Mouse (Mus musculus): ENCODE data around the gene As3mt. TPM values are rescaled to one million over a fixed set of nuclear protein-coding genes. Genes with fewer than 3 reads are reported as not detected.

The As3mt gene
- polyA plus RNA-seq, 1 experiment from 2014 or later, result 27.6 TPM

- no peak overlapping the region for H3K4me3 ChIP-seq (ENCODE audit: low read depth, low read length)
- H3K9ac ChIP-seq (replicated peaks; ENCODE audit: low read depth), result no peak overlapping the region
- 31% methylated on average over 5 of the region's 5 CpGs for WGBS
- H3K4me2 ChIP-seq (replicated peaks; ENCODE audit: low read depth, low read length), result no peak overlapping the region
- no peak overlapping the region for H3K27ac ChIP-seq (ENCODE audit: low read length)
- ATAC-seq (no peak), DNase-seq (ENCODE audit: low spot score) (no peak)
- no peaks in the 10 kb centered on the region for H3K9me3 ChIP-seq (ENCODE audit: low read length)
- no peaks in the 10 kb centered on the region for H3K27me3 ChIP-seq (replicated peaks; ENCODE audit: insufficient read depth, low read length)
- no peaks in the 10 kb centered on the region for H3K36me3 ChIP-seq (ENCODE audit: insufficient read depth, low read length)
- H3K4me1 ChIP-seq (ENCODE audit: insufficient read depth, low read depth, low read length), result no peaks in the 10 kb centered on the region
- TF ChIP-seq EP300 (IDR thresholded peaks at IDR 0.05) (no peak), CTCF (IDR thresholded peaks at IDR 0.05) (no peak)
Observed at GRCm38 (mm10) chr19:46735241-46735640, 28.0 kb downstream of the As3mt start.

GRCm38 (mm10) chr19:46737106-46737505 lies 29.8 kb downstream of the As3mt start:
- Histone ChIP-seq H3K9ac (replicated peaks; ENCODE audit: low read depth) (no peak overlapping the region), H3K27me3 (replicated peaks; ENCODE audit: insufficient read depth, low read length) (no peaks in the 10 kb centered on the region), H3K36me3 (ENCODE audit: insufficient read depth, low read length) (no peaks in the 10 kb centered on the region), H3K4me3 (ENCODE audit: low read depth, low read length) (no peak overlapping the region), H3K9me3 (ENCODE audit: low read length) (no peaks in the 10 kb centered on the region), H3K27ac (ENCODE audit: low read length) (no peak overlapping the region), H3K4me1 (ENCODE audit: insufficient read depth, low read depth, low read length) (no peaks in the 10 kb centered on the region), H3K4me2 (replicated peaks; ENCODE audit: low read depth, low read length) (no peak overlapping the region)
- DNase-seq (ENCODE audit: low spot score) (no peak), ATAC-seq (no peak)
- 55% methylated on average over 7 of the region's 7 CpGs for WGBS
- TF ChIP-seq CTCF (IDR thresholded peaks at IDR 0.05), result no peak
- TF ChIP-seq EP300 (IDR thresholded peaks at IDR 0.05), result no peak

GRCm38 (mm10) chr19:46740341-46741008 lies 33.2 kb downstream of the As3mt start:
- no peaks in the 10 kb centered on the region for H3K36me3 ChIP-seq (ENCODE audit: insufficient read depth, low read length)
- TF ChIP-seq EP300 (IDR thresholded peaks at IDR 0.05) (no peak), CTCF (IDR thresholded peaks at IDR 0.05) (peak; percentile 90)
- no peak for ATAC-seq
- no peak overlapping the region for H3K27ac ChIP-seq (ENCODE audit: low read length)
- H3K9ac ChIP-seq (replicated peaks; ENCODE audit: low read depth), result no peak overlapping the region
- WGBS, result 57% methylated on average over 7 of the region's 7 CpGs
- H3K4me3 ChIP-seq (ENCODE audit: low read depth, low read length), result no peak overlapping the region
- H3K9me3 ChIP-seq (ENCODE audit: low read length), result no peaks in the 10 kb centered on the region
- no peaks in the 10 kb centered on the region for H3K27me3 ChIP-seq (replicated peaks; ENCODE audit: insufficient read depth, low read length)
- DNase-seq (ENCODE audit: low spot score), result peak; percentile 84
- H3K4me2 ChIP-seq (replicated peaks; ENCODE audit: low read depth, low read length), result no peak overlapping the region
- H3K4me1 ChIP-seq (ENCODE audit: insufficient read depth, low read depth, low read length), result no peaks in the 10 kb centered on the region

- no peak overlapping the region for H3K4me2 ChIP-seq (replicated peaks; ENCODE audit: low read depth, low read length)
- H3K36me3 ChIP-seq (ENCODE audit: insufficient read depth, low read length), result no peaks in the 10 kb centered on the region
- no peak overlapping the region for H3K9ac ChIP-seq (replicated peaks; ENCODE audit: low read depth)
- no peak overlapping the region for H3K4me3 ChIP-seq (ENCODE audit: low read depth, low read length)
- no peak overlapping the region for H3K27ac ChIP-seq (ENCODE audit: low read length)
- ATAC-seq (no peak), DNase-seq (ENCODE audit: low spot score) (no peak)
- H3K4me1 ChIP-seq (ENCODE audit: insufficient read depth, low read depth, low read length), result no peaks in the 10 kb centered on the region
- H3K9me3 ChIP-seq (ENCODE audit: low read length), result no peaks in the 10 kb centered on the region
- 18% methylated on average over 6 of the region's 6 CpGs for WGBS
- TF ChIP-seq CTCF (IDR thresholded peaks at IDR 0.05) (peak; percentile 20; the same call in 1 of the 2 replicates), EP300 (IDR thresholded peaks at IDR 0.05) (no peak)
- H3K27me3 ChIP-seq (replicated peaks; ENCODE audit: insufficient read depth, low read length), result no peaks in the 10 kb centered on the region
Observed at GRCm38 (mm10) chr19:46741574-46741973, 34.3 kb downstream of the As3mt start.

GRCm38 (mm10) chr19:46744681-46745080 lies 37.4 kb downstream of the As3mt start:
- Histone ChIP-seq H3K36me3 (ENCODE audit: insufficient read depth, low read length) (no peaks in the 10 kb centered on the region), H3K4me3 (ENCODE audit: low read depth, low read length) (no peak overlapping the region), H3K4me2 (replicated peaks; ENCODE audit: low read depth, low read length) (no peak overlapping the region), H3K4me1 (ENCODE audit: insufficient read depth, low read depth, low read length) (no peaks in the 10 kb centered on the region), H3K9ac (replicated peaks; ENCODE audit: low read depth) (no peak overlapping the region), H3K9me3 (ENCODE audit: low read length) (no peaks in the 10 kb centered on the region), H3K27ac (ENCODE audit: low read length) (no peak overlapping the region), H3K27me3 (replicated peaks; ENCODE audit: insufficient read depth, low read length) (no peaks in the 10 kb centered on the region)
- DNase-seq (ENCODE audit: low spot score), result no peak
- ATAC-seq, result no peak
- TF ChIP-seq EP300 (IDR thresholded peaks at IDR 0.05) (no peak), CTCF (IDR thresholded peaks at IDR 0.05) (no peak)
- WGBS, result 74% methylated on average over 9 of the region's 9 CpGs

- Histone ChIP-seq H3K4me3 (ENCODE audit: low read depth, low read length) (no peak overlapping the region), H3K4me1 (ENCODE audit: insufficient read depth, low read depth, low read length) (no peaks in the 10 kb centered on the region), H3K36me3 (ENCODE audit: insufficient read depth, low read length) (no peaks in the 10 kb centered on the region), H3K27me3 (replicated peaks; ENCODE audit: insufficient read depth, low read length) (no peaks in the 10 kb centered on the region), H3K4me2 (replicated peaks; ENCODE audit: low read depth, low read length) (no peak overlapping the region), H3K9me3 (ENCODE audit: low read length) (no peaks in the 10 kb centered on the region), H3K27ac (ENCODE audit: low read length) (no peak overlapping the region), H3K9ac (replicated peaks; ENCODE audit: low read depth) (no peak overlapping the region)
- 79% methylated on average over 3 of the region's 3 CpGs for WGBS
- DNase-seq (ENCODE audit: low spot score), result no peak
- no peak for TF ChIP-seq EP300 (IDR thresholded peaks at IDR 0.05)
- no peak for TF ChIP-seq CTCF (IDR thresholded peaks at IDR 0.05)
- no peak for ATAC-seq
Observed at GRCm38 (mm10) chr19:46747799-46748198, 40.5 kb downstream of the As3mt start.
